Mouse (Mus musculus) hindbrain, embryonic 14.5 days (tissue): ENCODE data around the gene Sp3. TPM values are rescaled to one million over a fixed set of nuclear protein-coding genes. Genes with fewer than 3 reads are reported as not detected.
"Not testable (repeated sequence)": the region's sequence is repeated elsewhere in the genome, so short reads cannot be mapped to it uniquely, and the experiment has no call there.

Experiments
- ATAC-seq: fragments of 200-750 bp; cut with Nextera tagmentation; 2 replicates; pipeline ENCODE4 v1.8.0; 2017; ENCODE audit warnings: moderate number of reproducible peaks, mild to moderate bottlenecking, moderate TSS enrichment, moderate library complexity; ENCODE audit not compliant: low FRiP score
- DNase-seq: peaks from one replicate; pipeline ENCODE4 v3.0.0-alpha.2; 2015; ENCODE audit warnings: low spot score
- H3K27ac ChIP-seq: fragments of 300-500 bp; sonication (generic); 2 replicates; pipeline ENCODE4 v1.5.1; 2014; ENCODE audit warnings: mild to moderate bottlenecking, moderate library complexity
- H3K27me3 ChIP-seq: fragments of 300-500 bp; sonication (generic); 2 replicates; pipeline ENCODE4 v1.6.1; 2014; ENCODE audit warnings: mild to moderate bottlenecking, low read length, mixed read lengths; ENCODE audit not compliant: control insufficient read depth, insufficient read depth
- H3K36me3 ChIP-seq: fragments of 300-500 bp; sonication (generic); replicated peaks from 2 replicates; pipeline ENCODE4 v1.6.1; 2014; ENCODE audit not compliant: control insufficient read depth, insufficient read depth
- H3K4me1 ChIP-seq: fragments of 300-500 bp; sonication (generic); replicated peaks from 2 replicates; pipeline ENCODE4 v1.6.1; 2014; ENCODE audit warnings: antibody characterized with exemption, low read length, mixed read lengths; ENCODE audit not compliant: control insufficient read depth, insufficient read depth
- H3K4me2 ChIP-seq: fragments of 300-500 bp; sonication (generic); replicated peaks from 2 replicates; pipeline ENCODE4 v1.6.1; 2014; ENCODE audit warnings: mild to moderate bottlenecking, moderate library complexity
- H3K4me3 ChIP-seq: fragments of 300-500 bp; sonication (generic); replicated peaks from 2 replicates; pipeline ENCODE4 v1.5.1; 2014; ENCODE audit warnings: mild to moderate bottlenecking, low read length
- H3K9ac ChIP-seq: fragments of 300-500 bp; sonication (generic); 2 replicates; pipeline ENCODE4 v1.6.1; 2014
- H3K9me3 ChIP-seq: fragments of 300-500 bp; sonication (generic); 2 replicates; pipeline ENCODE4 v1.6.1; 2016; ENCODE audit warnings: low read length; ENCODE audit not compliant: control insufficient read depth
- WGBS: fragments of 180-500 bp; shearing (Covaris S2); extraction: QIAGEN DNeasy Blood & Tissue Kit; methylation state at CpG from one replicate; pipeline ENCODE4 v1.1.7; 2014; 5-methylcytosine and 5-hydroxymethylcytosine counted together
- polyA plus RNA-seq: library from polyadenylated mRNA; unstranded; fragments of >200 nt; fragmentation: Nextera tagmentation; extraction: Ambion mirVana; gene quantifications from 2 replicates; pipeline ENCODE4 v1.2.1, GENCODE M21; 2014

Gene Sp3
- polyA plus RNA-seq, 1 experiment from 2014 or later, result 47.4 TPM

- no peak overlapping the region for H3K4me3 ChIP-seq
- WGBS, result 73% methylated on average over 9 of the region's 9 CpGs
- no peak overlapping the region; the same call in 1 of the 2 replicates for H3K27ac ChIP-seq
Measured at GRCm38 (mm10) chr2:72996808-72997378, 16.6 kb upstream of the Sp3 start.

DNA sequence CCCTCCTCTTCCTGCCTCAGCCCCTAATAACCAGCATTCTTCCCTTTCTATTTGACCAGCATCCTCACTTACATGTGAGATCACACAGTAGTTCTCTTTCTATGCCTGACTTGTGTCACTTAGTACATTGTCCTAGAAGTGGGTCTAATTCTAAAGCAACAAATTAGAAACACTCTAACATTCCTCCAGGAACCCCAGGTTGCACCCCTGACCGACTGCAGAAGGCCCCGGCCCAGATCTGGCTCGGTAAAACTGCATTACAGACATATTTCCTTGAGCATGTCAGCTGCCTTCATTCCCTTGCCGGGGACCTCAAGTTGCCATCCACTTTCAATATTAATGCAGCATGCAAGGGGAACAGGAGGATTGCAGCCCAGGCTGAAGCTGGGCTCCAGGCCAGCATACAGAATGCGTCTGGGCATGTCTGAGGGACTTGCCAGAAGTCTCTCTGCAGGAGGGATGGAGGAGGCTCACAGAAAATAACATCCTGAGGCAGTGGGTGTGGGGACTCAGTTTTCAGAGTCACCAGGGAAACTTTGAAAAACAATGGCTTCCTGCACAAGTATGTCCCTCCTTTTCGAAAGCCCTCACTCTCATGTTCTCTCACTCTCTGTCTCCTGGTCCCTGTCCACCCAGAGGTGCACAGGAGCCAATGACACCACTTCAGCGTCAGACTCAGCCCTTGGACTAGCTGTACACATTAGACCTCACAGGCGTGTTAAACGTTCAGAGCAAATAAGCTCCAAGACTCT lies 15.3 kb upstream of the Sp3 start:
- Histone ChIP-seq H3K27me3 (no peaks in the 10 kb centered on the region), H3K4me1 (peaks cover 14% of the 10 kb centered on the region), H3K27ac (peak overlapping the region; percentile 81), H3K4me2 (peak overlapping the region; percentile 19), H3K9me3 (no peaks in the 10 kb centered on the region), H3K36me3 (no peaks in the 10 kb centered on the region), H3K4me3 (no peak overlapping the region), H3K9ac (no peak overlapping the region)
- ATAC-seq (peak; percentile 87), DNase-seq (peak; percentile 73)
- WGBS, result 32% methylated on average over 9 of the region's 9 CpGs

More at GRCm38 (mm10) chr2:72996808-72997378, 16.6 kb upstream of the Sp3 start:
- H3K9ac ChIP-seq, result no peak overlapping the region
- no peaks in the 10 kb centered on the region for H3K36me3 ChIP-seq
- no peak overlapping the region for H3K4me2 ChIP-seq
- peaks cover 14% of the 10 kb centered on the region for H3K4me1 ChIP-seq
- DNase-seq, result no peak
- no peaks in the 10 kb centered on the region for H3K9me3 ChIP-seq
- no peak for ATAC-seq
- no peaks in the 10 kb centered on the region for H3K27me3 ChIP-seq

GRCm38 (mm10) chr2:72994165-72994564 lies 13.9 kb upstream of the Sp3 start:
- DNase-seq (no peak), ATAC-seq (no peak)
- Histone ChIP-seq H3K27ac (no peak overlapping the region), H3K4me2 (no peak overlapping the region), H3K27me3 (no peaks in the 10 kb centered on the region), H3K9ac (no peak overlapping the region), H3K9me3 (peaks cover 5% of the 10 kb centered on the region; the same call in 1 of the 2 replicates), H3K4me1 (peaks cover 14% of the 10 kb centered on the region), H3K4me3 (no peak overlapping the region), H3K36me3 (no peaks in the 10 kb centered on the region)
- WGBS, result 77% methylated on average over 2 of the region's 2 CpGs

GRCm38 (mm10) chr2:72992497-72992896 lies 12.3 kb upstream of the Sp3 start:
- H3K4me2 ChIP-seq, result no peak overlapping the region
- H3K27ac ChIP-seq, result no peak overlapping the region
- no peaks in the 10 kb centered on the region for H3K27me3 ChIP-seq
- no peak overlapping the region for H3K4me3 ChIP-seq
- H3K4me1 ChIP-seq, result peaks cover 14% of the 10 kb centered on the region
- H3K9me3 ChIP-seq, result peaks cover 7% of the 10 kb centered on the region; the same call in 1 of the 2 replicates
- no peak overlapping the region for H3K9ac ChIP-seq
- WGBS, result 93% methylated on average over 17 of the region's 17 CpGs
- no peaks in the 10 kb centered on the region for H3K36me3 ChIP-seq
- DNase-seq (no peak), ATAC-seq (no peak)

- not testable (repeated sequence) for H3K9ac ChIP-seq, H3K4me2 ChIP-seq, H3K4me1 ChIP-seq, H3K36me3 ChIP-seq, H3K27ac ChIP-seq, ATAC-seq, H3K27me3 ChIP-seq, H3K4me3 ChIP-seq, DNase-seq, H3K9me3 ChIP-seq
- WGBS, result 89% methylated on average over 9 of the region's 9 CpGs
Measured at GRCm38 (mm10) chr2:72988945-72989344, 8.7 kb upstream of the Sp3 start.

GRCm38 (mm10) chr2:72986616-72987015 lies 6.4 kb upstream of the Sp3 start, which contains the start of gene Gm11084:
Gene Gm11084 (minus strand): TSS chr2:72986716.
- ATAC-seq (no peak), DNase-seq (no peak)
- no peaks in the 10 kb centered on the region for H3K4me1 ChIP-seq
- no peak within 1 kb of the TSS for H3K9ac ChIP-seq
- H3K27ac ChIP-seq, result no peak within 1 kb of the TSS
- no peak within 1 kb of the TSS for H3K4me3 ChIP-seq
- H3K9me3 ChIP-seq, result peaks cover 7% of the 10 kb centered on the region; the same call in 1 of the 2 replicates
- no peaks in the 10 kb centered on the region for H3K27me3 ChIP-seq
- 90% methylated on average over 5 of the region's 5 CpGs for WGBS
- no peaks in the 10 kb centered on the region for H3K36me3 ChIP-seq
- H3K4me2 ChIP-seq, result no peak within 1 kb of the TSS

DNA sequence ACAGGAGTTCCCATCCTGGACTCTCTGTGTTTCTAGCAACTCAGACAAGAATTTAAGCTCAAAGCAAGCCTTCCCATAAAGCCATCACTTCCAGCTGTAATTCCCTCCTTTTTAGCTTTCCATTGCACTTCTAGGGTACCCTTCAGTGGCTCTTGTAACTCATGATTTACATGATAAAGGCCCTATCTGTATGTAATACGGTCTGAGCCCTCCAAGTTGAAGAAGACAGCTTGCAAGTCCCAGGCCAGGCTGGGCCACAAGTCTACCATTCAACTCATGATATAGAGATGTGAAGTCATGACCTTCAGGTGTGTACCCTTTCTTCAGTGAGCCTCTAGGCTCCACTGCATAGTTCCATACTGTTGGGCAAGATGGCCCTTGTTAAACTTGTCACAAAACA lies 5.3 kb upstream of the Sp3 start:
- H3K9me3 ChIP-seq, result peaks cover 7% of the 10 kb centered on the region; the same call in 1 of the 2 replicates
- no peaks in the 10 kb centered on the region for H3K4me1 ChIP-seq
- H3K27me3 ChIP-seq, result no peaks in the 10 kb centered on the region
- ATAC-seq (no peak), DNase-seq (no peak)
- no peak overlapping the region for H3K9ac ChIP-seq
- 17% methylated on average over 1 of the region's 1 CpGs for WGBS
- no peak overlapping the region for H3K4me2 ChIP-seq
- no peak overlapping the region for H3K27ac ChIP-seq
- no peak overlapping the region for H3K4me3 ChIP-seq
- H3K36me3 ChIP-seq, result no peaks in the 10 kb centered on the region

DNA sequence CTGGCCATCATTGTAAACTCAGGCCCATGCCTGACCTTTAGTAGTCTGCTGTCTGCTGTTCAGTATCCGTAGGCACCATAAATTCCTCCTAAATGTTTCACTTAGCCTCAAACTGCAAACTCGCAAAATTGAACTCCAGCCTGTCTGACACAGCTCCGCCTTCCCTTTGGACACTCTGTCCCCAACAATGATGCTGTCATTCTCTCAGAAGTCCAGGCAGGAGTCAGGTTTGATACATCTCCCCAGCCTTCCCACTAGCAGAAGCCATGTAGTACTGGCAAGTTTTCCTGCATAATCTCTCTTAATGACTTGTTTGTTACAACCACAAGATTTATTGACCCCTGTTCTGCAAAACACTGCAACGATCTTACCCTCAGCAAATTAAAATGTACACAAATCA lies 4.6 kb upstream of the Sp3 start:
- DNase-seq (no peak), ATAC-seq (no peak)
- no peak overlapping the region for H3K27ac ChIP-seq
- no peaks in the 10 kb centered on the region for H3K4me1 ChIP-seq
- 69% methylated on average over 4 of the region's 4 CpGs for WGBS
- H3K4me3 ChIP-seq, result no peak overlapping the region
- no peaks in the 10 kb centered on the region for H3K36me3 ChIP-seq
- peaks cover 7% of the 10 kb centered on the region; the same call in 1 of the 2 replicates for H3K9me3 ChIP-seq
- H3K4me2 ChIP-seq, result no peak overlapping the region
- no peak overlapping the region for H3K9ac ChIP-seq
- no peaks in the 10 kb centered on the region for H3K27me3 ChIP-seq

DNA sequence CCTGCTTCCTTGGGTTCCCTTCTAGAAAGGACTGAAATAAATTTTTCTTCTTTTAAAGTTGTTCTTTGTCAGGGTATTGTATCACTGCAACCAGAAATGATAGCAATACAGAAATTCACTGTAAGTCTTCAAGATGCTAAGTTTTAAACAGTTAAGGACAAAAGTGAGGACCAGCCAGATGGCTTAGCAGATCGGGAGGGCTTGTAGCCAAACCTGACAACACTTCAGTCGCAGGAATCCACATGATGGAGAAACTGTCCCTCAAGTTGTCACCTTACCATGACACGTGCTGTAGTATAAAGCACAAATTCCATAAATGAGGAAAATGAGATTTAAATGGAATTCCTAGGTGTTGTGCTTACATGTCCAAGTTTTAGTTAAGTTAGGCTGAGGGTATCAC lies 3.0 kb upstream of the Sp3 start:
- H3K4me1 ChIP-seq, result no peaks in the 10 kb centered on the region; the same call in 1 of the 2 replicates
- ATAC-seq, result no peak
- H3K36me3 ChIP-seq, result no peaks in the 10 kb centered on the region
- H3K9ac ChIP-seq, result no peak overlapping the region
- WGBS, result 96% methylated on average over 3 of the region's 3 CpGs
- DNase-seq, result no peak
- no peak overlapping the region for H3K4me3 ChIP-seq
- no peak overlapping the region for H3K4me2 ChIP-seq
- H3K9me3 ChIP-seq, result no peaks in the 10 kb centered on the region
- H3K27me3 ChIP-seq, result no peaks in the 10 kb centered on the region
- H3K27ac ChIP-seq, result no peak overlapping the region
